Mouse (Mus musculus) Muller cell, postnatal 12 days (primary cell): ENCODE results near the gene Efcab11.

Experiments
- DNase-seq: peaks from one replicate; pipeline ENCODE4 v3.0.0-alpha.2; 2015; ENCODE audit errors: inconsistent ontology term

Gene Efcab11

GRCm38 (mm10) chr12:99756213-99756612 lies 128.0 kb downstream of the Efcab11 start:
- no peak for DNase-seq

DNA sequence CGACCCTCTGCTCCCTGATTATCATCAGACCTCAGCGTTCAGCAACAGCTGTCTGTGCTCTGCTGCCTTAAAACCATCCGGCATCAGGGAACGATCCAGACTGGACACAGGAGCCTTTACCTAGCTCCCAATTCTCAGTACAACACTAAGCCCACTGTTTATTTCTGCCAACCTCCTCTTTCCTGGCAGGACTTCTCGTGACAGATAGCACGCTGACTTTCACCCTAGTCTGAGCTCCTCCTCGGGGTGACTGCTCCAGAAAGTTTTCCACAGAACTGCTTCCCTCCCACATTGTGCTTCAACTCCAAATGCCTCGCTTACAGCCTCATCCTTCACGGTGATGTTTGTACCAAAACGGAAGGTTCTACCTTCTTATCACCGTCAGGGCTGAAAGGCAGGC lies 131.3 kb downstream of the Efcab11 start:
- no peak for DNase-seq

- peak; percentile 69 for DNase-seq
Measured at GRCm38 (mm10) chr12:99749391-99749790, 134.8 kb downstream of the Efcab11 start.

GRCm38 (mm10) chr12:99741631-99742030 lies 142.6 kb downstream of the Efcab11 start:
- DNase-seq: no peak

DNA sequence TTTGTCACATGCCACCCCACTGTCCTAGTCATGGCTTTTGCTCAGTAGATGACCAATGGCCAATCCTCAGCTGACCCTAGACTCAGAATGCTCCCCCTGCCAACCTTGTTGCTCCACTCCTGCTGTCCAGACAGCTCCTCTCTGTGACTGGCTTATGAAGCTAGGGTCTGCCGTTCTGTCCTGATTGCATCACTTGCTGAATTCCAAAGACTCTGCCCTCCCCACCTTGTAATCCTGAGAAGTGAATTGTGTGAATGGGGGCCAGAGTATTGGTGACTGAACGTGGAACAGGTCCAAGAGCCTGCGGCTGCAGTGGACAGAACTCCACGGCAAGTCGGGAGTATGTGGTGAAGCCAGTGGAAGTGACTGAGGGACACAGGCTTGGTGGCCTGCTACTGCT lies 145.0 kb downstream of the Efcab11 start:
- peak; percentile 55 for DNase-seq

- DNase-seq: no peak
Measured at GRCm38 (mm10) chr12:99738256-99738655, 146.0 kb downstream of the Efcab11 start.

DNA sequence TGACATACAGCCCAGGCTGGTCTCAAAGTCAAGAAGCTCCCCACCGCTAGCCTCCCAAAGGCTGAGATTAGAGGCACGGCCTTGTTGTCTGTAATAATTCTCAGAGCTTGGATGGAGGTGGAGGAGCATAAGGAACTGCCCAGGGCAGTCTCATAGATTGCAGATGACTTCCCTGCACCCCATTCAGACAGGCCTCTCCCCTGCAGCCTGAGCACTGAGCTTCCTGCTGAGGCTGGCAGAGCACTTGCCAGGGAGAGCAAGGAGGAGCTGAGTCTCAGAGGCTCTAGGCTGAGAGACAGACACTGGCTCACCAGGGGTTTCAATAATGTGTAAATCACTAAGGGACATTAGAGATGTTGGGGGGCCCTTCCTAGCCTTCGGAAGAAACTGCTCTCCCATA lies 147.3 kb downstream of the Efcab11 start:
- DNase-seq: no peak

DNA sequence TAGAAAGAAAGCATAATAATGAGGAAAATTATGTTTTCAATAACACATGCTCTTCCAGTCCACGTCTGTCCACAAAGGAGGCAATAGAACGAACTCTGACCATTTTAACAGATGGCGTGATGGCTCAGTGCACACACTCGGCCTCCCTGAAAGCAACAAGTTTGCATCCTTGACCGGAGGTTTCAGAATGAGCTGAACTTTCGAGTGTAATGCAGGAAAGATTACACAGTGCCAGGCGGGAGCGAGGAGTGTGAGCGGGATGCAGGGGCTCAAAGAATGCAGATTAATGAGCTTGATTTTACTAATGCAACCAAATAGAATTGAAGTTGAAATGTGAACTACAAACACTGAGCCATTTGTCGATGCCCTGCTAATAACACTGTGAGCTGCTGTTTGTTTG lies 149.1 kb downstream of the Efcab11 start:
- DNase-seq: peak; percentile 19

DNA sequence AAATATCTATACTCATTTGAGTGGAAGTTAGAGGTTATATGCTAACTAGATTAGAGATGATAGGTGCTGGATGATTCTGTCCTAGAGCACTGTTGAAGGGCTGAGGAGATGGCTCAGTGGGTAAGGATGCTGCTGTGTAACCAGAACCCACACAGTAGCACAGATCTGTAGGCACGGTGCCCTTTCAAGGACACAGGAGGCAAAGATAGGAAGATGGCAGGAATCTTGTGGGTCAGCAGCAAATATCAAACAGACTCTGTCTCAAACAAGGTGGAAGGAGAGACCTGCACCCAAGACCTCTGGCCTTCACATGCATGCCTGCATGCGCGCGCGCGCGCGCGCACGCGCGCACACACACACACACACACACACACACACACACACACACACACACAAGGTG lies 160.0 kb downstream of the Efcab11 start:
- DNase-seq: no peak

GRCm38 (mm10) chr12:99723791-99724190 lies 160.4 kb downstream of the Efcab11 start:
- DNase-seq: no peak

DNA sequence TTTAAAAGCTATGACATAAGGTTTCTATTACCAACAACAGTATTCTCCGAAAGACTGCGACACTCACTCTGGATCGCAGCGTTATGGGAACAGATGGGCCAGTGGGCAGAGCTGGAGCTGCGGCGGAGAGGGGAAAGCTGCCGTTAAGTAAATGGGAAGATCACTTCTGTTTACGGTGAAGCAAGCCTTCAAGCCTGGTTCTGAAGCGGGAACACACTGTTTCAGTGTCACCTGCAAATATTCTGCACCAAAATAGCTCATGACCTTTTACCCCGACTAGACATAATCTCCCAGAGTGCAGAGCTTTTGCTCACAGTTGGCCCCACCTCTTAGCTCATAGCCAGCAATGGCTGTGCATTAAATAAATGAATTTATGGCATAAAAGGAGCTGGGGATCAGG lies 162.9 kb downstream of the Efcab11 start:
- DNase-seq: no peak

DNA sequence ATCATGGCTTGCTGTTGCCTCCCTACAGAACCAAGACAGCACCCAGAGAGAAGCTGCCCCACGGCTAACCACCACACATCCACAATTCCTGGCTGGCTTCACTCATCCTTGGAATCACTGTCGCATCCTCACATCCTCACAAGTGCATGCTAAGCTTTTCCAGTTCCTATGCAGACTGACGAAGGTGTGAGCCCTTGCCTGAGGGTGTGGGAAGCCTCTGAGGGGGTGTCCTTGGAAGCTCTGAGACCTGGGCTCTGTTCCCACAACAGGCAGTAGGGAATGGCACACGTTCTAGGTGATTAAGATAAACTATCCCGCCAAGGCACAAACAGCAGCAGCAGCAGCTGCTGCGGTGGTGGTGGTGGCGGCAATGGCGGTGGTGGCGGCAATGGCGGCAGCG lies 164.5 kb downstream of the Efcab11 start:
- no peak for DNase-seq

- no peak for DNase-seq
Measured at GRCm38 (mm10) chr12:99718161-99718560, 166.1 kb downstream of the Efcab11 start.

GRCm38 (mm10) chr12:99716038-99716610 lies 168.1 kb downstream of the Efcab11 start:
- DNase-seq: no peak

DNA sequence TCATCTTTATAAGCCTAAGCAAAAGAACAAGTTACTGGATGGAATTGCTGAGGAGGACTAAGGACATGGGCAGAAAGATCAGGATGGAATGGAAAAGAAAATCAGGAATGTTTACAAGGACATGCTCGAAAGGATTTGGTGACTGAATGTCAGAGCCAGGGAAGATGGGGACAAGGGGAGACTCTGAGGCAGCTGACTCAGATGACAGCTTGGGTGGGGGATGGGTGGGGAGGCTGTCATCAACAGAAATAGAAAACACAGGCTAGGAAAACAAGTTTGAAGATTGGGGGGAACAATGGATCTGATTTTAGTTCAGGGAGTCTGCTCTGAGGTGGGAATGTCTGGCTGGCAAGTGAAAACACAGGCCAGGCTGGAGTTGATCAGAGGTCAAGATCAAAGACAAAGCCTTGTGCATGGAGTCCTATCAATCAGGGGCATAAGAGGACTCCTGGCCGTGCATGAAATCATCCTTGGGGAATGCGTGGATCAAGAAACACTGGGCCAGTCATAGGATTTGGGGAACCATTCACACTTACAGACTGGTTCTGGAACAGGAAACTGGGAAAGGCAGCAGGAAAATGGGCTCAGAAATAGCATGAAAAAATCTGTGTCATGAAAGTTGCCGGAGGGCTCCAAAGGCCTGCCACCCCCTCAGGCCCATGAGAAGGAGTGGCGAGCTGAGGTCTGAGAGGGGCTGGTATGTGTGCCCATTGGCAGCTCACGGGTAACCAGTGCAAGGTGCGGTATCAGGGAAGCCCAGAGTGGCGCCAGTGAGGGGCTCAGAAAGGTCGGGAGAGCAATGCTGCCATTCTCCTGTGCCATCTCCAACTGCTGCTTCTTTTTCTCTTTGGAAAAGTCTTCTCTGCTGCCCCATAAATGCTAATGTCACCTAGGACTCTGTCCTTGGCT lies 168.9 kb downstream of the Efcab11 start:
- peak; percentile 18 for DNase-seq

GRCm38 (mm10) chr12:99712214-99712613 lies 172.0 kb downstream of the Efcab11 start:
- peak; percentile 46 for DNase-seq

DNA sequence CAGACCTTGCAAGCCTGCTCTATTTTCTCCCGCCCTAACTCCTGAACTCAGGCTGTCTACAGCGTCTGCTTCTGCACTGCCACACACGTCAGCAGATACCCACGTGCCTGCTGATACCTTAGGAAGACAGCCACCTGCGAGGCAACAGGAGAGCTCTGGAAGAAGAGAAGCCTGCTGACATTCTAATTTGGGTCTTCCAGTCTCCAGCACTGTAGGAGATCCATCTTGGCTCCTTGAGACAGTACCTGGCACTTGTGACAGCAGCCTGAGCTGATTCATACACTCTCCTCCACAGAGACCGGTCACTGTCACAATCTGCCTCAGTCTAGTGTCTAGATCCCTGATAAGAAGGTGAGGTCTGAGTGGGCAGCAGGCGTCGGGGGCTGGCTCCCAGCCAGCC lies 182.0 kb downstream of the Efcab11 start:
- no peak for DNase-seq

DNA sequence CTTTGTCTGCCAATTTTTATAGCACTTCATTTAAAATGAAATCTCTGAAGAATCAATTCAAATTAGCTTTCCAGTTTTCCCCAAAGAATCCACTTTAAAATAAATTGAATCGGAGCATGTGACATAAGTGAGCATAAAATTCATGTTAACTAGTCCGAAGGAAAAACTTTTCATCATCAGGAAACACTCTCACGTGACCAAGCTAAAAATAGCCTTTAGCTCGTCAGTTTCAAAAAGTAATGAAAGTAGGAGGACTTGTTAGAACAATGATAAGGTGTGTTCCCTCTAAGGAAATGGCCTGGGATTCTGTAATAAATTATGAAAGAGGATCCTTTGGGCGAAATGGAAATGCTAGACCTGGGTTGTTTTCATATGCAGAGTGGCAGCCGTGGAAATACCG lies 183.9 kb downstream of the Efcab11 start:
- DNase-seq: no peak

GRCm38 (mm10) chr12:99699379-99700023 lies 184.7 kb downstream of the Efcab11 start:
- no peak for DNase-seq

DNA sequence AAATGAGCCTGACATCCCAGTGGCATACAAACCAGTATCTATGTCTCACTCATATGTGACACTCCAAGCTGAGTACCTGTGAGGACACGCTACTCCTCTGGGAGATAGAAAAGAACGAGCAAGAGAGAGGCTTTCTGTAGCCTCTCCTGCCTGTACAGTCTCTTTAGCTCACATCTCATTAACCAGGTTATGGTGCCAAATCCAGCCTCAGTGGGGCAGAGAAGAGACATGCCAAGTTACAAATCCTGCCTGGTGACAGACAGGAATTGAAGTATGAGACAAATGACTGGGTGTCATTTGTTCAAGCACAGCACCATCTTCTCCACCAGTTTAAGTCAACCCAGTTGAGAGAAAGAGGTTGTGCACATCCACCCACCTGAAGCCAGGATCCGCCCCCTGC lies 190.2 kb downstream of the Efcab11 start:
- no peak for DNase-seq

- DNase-seq: peak; percentile 34
Measured at GRCm38 (mm10) chr12:99686418-99686992, 197.7 kb downstream of the Efcab11 start.

DNA sequence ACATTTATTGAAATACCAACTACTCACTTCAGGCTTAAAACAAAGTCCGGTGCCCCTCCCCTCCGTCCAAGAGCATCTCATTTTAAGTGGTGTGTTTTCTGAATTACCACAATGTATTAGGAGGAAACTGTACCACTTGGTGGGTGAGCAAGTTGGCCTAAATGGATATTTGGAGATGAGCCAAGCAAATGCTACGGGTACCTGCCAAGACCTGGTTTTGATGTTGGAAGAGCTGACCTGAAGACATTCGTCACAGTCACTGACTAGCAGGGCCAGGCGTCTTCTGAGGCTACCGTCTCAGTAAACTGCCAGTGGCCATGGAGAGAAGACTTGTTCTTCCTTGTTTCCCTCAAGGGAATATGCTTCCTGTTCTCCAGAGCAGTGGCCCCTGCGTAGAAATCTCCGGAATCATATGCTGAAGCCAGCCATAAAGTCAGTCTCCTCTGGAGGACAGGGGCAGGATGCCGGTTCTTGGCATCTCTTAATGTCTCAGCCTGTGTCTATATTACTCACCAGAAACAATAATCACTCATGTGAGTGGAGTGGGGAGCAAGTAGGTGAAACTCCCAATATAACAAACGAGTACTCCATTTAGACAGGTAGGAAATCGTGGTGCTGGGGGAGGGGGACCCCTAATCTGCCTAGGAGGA lies 198.7 kb downstream of the Efcab11 start:
- DNase-seq: no peak
